Mouse (Mus musculus) liver, postnatal 0 days (tissue): Measurements from ENCODE around the gene 2410131K14Rik.

Experiments
- CTCF ChIP-seq: sonication (generic); IDR thresholded peaks from 2 replicates; pipeline ENCODE4 v1.5.1; 2016; ENCODE audit warnings: antibody characterized with exemption, low read depth
- EP300 ChIP-seq: IDR thresholded peaks from 2 replicates; pipeline ENCODE4 v1.6.1; 2016; ENCODE audit warnings: antibody characterized with exemption, low read depth, mild to moderate bottlenecking

DNA sequence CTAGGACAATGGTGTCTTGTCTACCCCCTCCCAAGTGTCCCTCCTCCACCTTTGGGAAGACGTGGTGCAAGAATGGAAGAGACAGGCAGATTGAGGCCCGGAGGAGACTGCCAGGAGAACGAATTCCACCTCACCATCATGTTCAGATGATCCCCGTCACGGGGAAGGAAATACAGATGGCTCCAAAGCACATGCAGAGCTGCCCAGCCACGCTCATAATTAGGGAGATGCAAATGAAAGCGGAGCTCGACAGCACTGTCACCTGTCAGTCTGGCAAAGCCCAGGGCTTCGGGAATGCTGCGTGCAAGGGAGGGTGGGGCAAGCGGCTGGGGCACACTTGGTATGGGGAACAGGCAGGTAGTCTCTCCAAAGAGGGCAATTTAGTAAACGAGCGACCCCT, 47.6 kb upstream of the 2410131K14Rik start:
- TF ChIP-seq CTCF (no peak), EP300 (no peak)
